Mouse (Mus musculus) olfactory bulb, adult 2 months (tissue): Measurements from ENCODE around the gene Fam53b. TPM values are rescaled to one million over a fixed set of nuclear protein-coding genes. Genes with fewer than 3 reads are reported as not detected.

ENCODE experiments used
- H3K27ac ChIP-seq: fragments of 200-500 bp; 2 replicates; pipeline ENCODE4 v1.5.1; 2012; ENCODE audit warnings: low read depth, low read length; ENCODE audit not compliant: insufficient read depth
- H3K4me1 ChIP-seq: fragments of 200-500 bp; 2 replicates; pipeline ENCODE4 v1.6.1; 2012; ENCODE audit warnings: low read length; ENCODE audit not compliant: control insufficient read depth, insufficient read depth
- H3K4me3 ChIP-seq: fragments of 200-500 bp; 2 replicates; pipeline ENCODE4 v1.5.1; 2012; ENCODE audit warnings: mild to moderate bottlenecking, low read depth, low read length, moderate library complexity; ENCODE audit not compliant: insufficient read depth
- CTCF ChIP-seq: fragments of 200-500 bp; IDR thresholded peaks from 2 replicates; pipeline ENCODE4 v1.5.1; 2012; ENCODE audit warnings: low read depth, mild to moderate bottlenecking, low read length, moderate library complexity; ENCODE audit not compliant: insufficient read depth
- POLR2A ChIP-seq: fragments of 200-500 bp; IDR thresholded peaks from 2 replicates; pipeline ENCODE4 v1.6.1; 2012; ENCODE audit warnings: mild to moderate bottlenecking, low read depth, low read length, moderate library complexity; ENCODE audit not compliant: insufficient read depth
- WGBS: fragments of 180-500 bp; shearing (Covaris S2); methylation state at CpG from one replicate; pipeline ENCODE4 v1.1.7; 2018; 5-methylcytosine and 5-hydroxymethylcytosine counted together
- polyA plus RNA-seq: library from polyadenylated mRNA; stranded (reverse); fragments of >200 nt; gene quantifications from 2 replicates; pipeline ENCODE4 v1.2.4, GENCODE M21; 2012; ENCODE audit warnings: low replicate concordance; ENCODE audit not compliant: missing spikeins, insufficient read depth, insufficient read length

The Fam53b gene
- polyA plus RNA-seq, 1 experiment = not detected

GRCm38 (mm10) chr7:132739829-132740228 lies 73.9 kb downstream of the Fam53b start:
- TF ChIP-seq POLR2A = no peak
- no peak for TF ChIP-seq CTCF
- Histone ChIP-seq H3K4me3 (no peak overlapping the region), H3K4me1 (peaks cover 10% of the 10 kb centered on the region), H3K27ac (no peak overlapping the region)
- WGBS = 83% methylated on average over 6 of the region's 6 CpGs

DNA sequence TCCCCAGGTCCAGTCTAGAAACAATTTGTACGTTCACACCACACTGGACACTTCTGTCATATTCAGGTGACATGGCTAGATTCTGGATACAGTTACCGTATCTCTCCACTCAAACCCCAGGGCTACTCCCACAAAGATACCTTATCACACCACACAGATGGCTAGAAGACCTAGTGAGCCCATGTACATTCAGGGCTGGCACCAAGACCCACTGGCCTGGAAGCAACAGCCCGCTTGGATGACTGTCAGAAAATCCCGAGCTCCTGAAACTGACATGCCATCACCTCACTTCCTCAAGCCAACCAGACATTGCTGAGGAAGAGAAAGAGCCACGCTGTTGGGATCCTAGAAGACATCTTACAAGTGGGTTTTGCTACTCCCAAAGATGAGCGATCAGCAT lies 74.8 kb downstream of the Fam53b start:
- 89% methylated on average over 6 of the region's 6 CpGs for WGBS
- H3K4me1 ChIP-seq = peaks cover 16% of the 10 kb centered on the region
- H3K27ac ChIP-seq = no peak overlapping the region
- TF ChIP-seq POLR2A = no peak
- TF ChIP-seq CTCF = no peak
- no peak overlapping the region for H3K4me3 ChIP-seq

DNA sequence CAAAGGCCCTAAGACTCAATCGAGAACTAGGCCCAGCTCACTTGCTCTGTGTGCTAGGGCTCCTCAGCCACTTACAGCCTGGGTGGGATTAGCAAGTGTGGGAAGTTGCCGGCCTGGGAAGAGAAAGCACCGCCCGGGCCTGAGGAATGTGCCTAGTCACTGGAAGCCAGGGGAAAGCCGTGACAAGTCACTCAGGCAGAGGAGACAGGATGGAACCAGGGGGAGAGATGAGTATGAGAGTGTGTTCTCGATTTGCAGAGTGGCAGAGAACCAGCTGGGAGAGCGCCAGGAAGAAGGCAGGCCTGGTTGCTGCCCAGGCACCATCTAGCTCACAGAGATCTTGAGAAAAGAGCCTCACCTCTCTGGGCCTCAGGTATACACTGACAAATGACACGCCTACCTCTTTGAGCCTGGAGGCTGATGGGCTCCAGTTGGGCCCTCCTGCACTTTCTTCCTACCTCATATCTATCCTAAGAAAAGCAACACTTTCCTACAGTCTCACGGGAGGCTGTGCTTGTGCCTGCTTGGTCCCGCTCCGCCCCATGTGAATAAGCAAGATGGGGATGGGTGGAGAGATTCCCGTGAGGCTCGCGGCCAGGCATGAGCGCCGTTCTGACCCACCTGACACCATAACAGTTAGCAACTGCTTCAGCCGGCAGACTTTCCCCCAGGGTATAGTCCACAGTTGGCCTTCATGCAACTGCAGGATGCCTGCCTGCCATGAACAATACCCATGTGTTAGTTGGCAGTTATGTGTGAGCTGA lies 77.4 kb downstream of the Fam53b start:
- Histone ChIP-seq H3K4me3 (no peak overlapping the region), H3K4me1 (peaks cover 36% of the 10 kb centered on the region), H3K27ac (peak overlapping the region; percentile 37)
- TF ChIP-seq POLR2A (no peak), CTCF (no peak)
- 61% methylated on average over 17 of the region's 17 CpGs for WGBS

GRCm38 (mm10) chr7:132735145-132735544 lies 78.5 kb downstream of the Fam53b start:
- Histone ChIP-seq H3K27ac (no peak overlapping the region), H3K4me1 (peaks cover 44% of the 10 kb centered on the region), H3K4me3 (no peak overlapping the region)
- WGBS = 72% methylated on average over 5 of the region's 5 CpGs
- TF ChIP-seq CTCF (no peak), POLR2A (no peak)

GRCm38 (mm10) chr7:132734222-132734621 lies 79.5 kb downstream of the Fam53b start:
- 91% methylated on average over 9 of the region's 9 CpGs for WGBS
- H3K4me1 ChIP-seq = peaks cover 44% of the 10 kb centered on the region
- no peak overlapping the region for H3K27ac ChIP-seq
- no peak for TF ChIP-seq POLR2A
- no peak for TF ChIP-seq CTCF
- no peak overlapping the region for H3K4me3 ChIP-seq

- no peak overlapping the region for H3K4me3 ChIP-seq
- no peak overlapping the region for H3K27ac ChIP-seq
- peaks cover 44% of the 10 kb centered on the region for H3K4me1 ChIP-seq
- WGBS = 66% methylated on average over 6 of the region's 6 CpGs
- TF ChIP-seq CTCF = no peak
- no peak for TF ChIP-seq POLR2A
Observed at GRCm38 (mm10) chr7:132733521-132733920, 80.2 kb downstream of the Fam53b start.

- TF ChIP-seq CTCF (no peak), POLR2A (no peak)
- H3K27ac ChIP-seq = peak overlapping the region; percentile 59; the same call in 1 of the 2 replicates
- 49% methylated on average over 6 of the region's 6 CpGs for WGBS
- H3K4me3 ChIP-seq = no peak overlapping the region
- H3K4me1 ChIP-seq = peaks cover 44% of the 10 kb centered on the region
Observed at GRCm38 (mm10) chr7:132732136-132732789, 81.4 kb downstream of the Fam53b start.

DNA sequence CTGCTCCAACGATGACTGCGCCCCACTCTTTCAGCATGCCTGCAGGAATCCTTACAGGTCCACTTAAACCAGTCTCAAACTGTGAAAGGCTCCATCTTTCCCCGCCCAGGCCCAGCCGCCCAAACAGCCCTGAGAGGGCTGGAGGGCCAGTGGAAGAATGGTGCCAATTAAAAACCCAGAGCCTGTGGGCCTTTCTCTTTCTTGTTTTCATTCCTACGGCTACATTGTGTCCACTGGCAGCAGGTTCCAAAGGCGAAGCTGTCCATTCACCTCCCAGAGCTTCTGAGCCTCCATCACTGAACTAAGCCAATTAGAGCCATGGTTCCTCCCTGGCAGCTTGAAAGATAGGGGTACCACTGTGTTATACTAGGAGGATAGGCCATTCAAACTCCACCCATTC lies 82.1 kb downstream of the Fam53b start:
- Histone ChIP-seq H3K4me1 (peaks cover 43% of the 10 kb centered on the region), H3K4me3 (no peak overlapping the region), H3K27ac (peak overlapping the region; percentile 59; the same call in 1 of the 2 replicates)
- WGBS = 71% methylated on average over 6 of the region's 6 CpGs
- TF ChIP-seq CTCF (no peak), POLR2A (no peak)

DNA sequence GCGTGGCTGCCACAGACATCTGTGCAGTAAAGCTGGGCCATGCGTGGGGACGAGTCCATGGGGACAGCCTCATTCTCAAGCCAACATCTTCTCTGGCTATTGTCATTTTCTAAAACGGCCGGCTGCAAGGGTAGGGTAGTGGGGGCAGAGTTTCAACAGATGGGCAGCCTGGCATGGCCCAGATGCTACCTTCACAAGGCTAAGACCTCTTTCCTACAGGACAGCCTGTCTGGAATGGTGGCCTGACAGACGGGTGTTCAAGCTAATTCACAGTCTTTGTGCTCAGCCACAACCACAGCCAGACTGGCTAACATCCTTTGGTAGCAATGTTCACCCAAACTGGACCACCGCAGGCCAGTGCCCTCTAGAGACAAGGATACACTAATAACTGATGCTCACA lies 83.2 kb downstream of the Fam53b start:
- peaks cover 34% of the 10 kb centered on the region for H3K4me1 ChIP-seq
- H3K27ac ChIP-seq = no peak overlapping the region
- no peak for TF ChIP-seq CTCF
- no peak for TF ChIP-seq POLR2A
- no peak overlapping the region for H3K4me3 ChIP-seq
- 72% methylated on average over 7 of the region's 7 CpGs for WGBS
